Mouse (Mus musculus): ENCODE data around the gene Eef1akmt3.
"Not testable (repeated sequence)": the region's sequence is repeated elsewhere in the genome, so short reads cannot be mapped to it uniquely, and the experiment has no call there.

Gene Eef1akmt3

GRCm38 (mm10) chr10:127041274-127041766 is at the start of gene Eef1akmt3, which contains the start of gene Mettl1:
Gene Eef1akmt3, minus strand, starts transcription at chr10:127041513.
Gene Mettl1, plus strand, starts transcription at chr10:127041414.
- DNase-seq (ENCODE audit: inconsistent ontology term) = peak; percentile 72

- DNase-seq (ENCODE audit: inconsistent ontology term) = peak; percentile 70
Observed at GRCm38 (mm10) chr10:127090560-127091411, 49.5 kb upstream of the Eef1akmt3 start.

- no peak for DNase-seq (ENCODE audit: inconsistent ontology term)
Observed at GRCm38 (mm10) chr10:127085633-127086032, 44.3 kb upstream of the Eef1akmt3 start.

- no peak for DNase-seq (ENCODE audit: inconsistent ontology term)
Observed at GRCm38 (mm10) chr10:127085052-127085451, 43.7 kb upstream of the Eef1akmt3 start.

GRCm38 (mm10) chr10:127083915-127084306 is 42.6 kb upstream of the Eef1akmt3 start:
- no peak for DNase-seq (ENCODE audit: inconsistent ontology term)

- DNase-seq (ENCODE audit: inconsistent ontology term) = no peak
Observed at GRCm38 (mm10) chr10:127083292-127083914, 42.1 kb upstream of the Eef1akmt3 start.

GRCm38 (mm10) chr10:127081996-127082620 is 40.8 kb upstream of the Eef1akmt3 start:
- DNase-seq (ENCODE audit: inconsistent ontology term) = no peak

- no peak for DNase-seq (ENCODE audit: inconsistent ontology term)
Observed at GRCm38 (mm10) chr10:127080901-127081780, 39.8 kb upstream of the Eef1akmt3 start.

GRCm38 (mm10) chr10:127079665-127080391 is 38.5 kb upstream of the Eef1akmt3 start:
- DNase-seq (ENCODE audit: inconsistent ontology term) = no peak

GRCm38 (mm10) chr10:127078677-127079575 is 37.6 kb upstream of the Eef1akmt3 start:
- DNase-seq (ENCODE audit: inconsistent ontology term) = no peak

GRCm38 (mm10) chr10:127078001-127078676 is 36.8 kb upstream of the Eef1akmt3 start:
- DNase-seq (ENCODE audit: inconsistent ontology term) = no peak

GRCm38 (mm10) chr10:127077515-127077914 is 36.2 kb upstream of the Eef1akmt3 start:
- no peak for DNase-seq (ENCODE audit: inconsistent ontology term)

GRCm38 (mm10) chr10:127076082-127076481 is 34.8 kb upstream of the Eef1akmt3 start:
- DNase-seq (ENCODE audit: inconsistent ontology term) = no peak

GRCm38 (mm10) chr10:127075651-127076050 is 34.3 kb upstream of the Eef1akmt3 start:
- DNase-seq (ENCODE audit: inconsistent ontology term) = no peak

- no peak for DNase-seq (ENCODE audit: inconsistent ontology term)
Observed at GRCm38 (mm10) chr10:127075080-127075479, 33.8 kb upstream of the Eef1akmt3 start, which contains the start of gene Agap2. Gene Agap2, plus strand, starts transcription at chr10:127075284.

- DNase-seq (ENCODE audit: inconsistent ontology term) = no peak
Observed at GRCm38 (mm10) chr10:127073981-127074380, 32.7 kb upstream of the Eef1akmt3 start.

GRCm38 (mm10) chr10:127072969-127073368 is 31.7 kb upstream of the Eef1akmt3 start:
- not testable (repeated sequence) for DNase-seq (ENCODE audit: inconsistent ontology term)

- DNase-seq (ENCODE audit: inconsistent ontology term) = not testable (repeated sequence)
Observed at GRCm38 (mm10) chr10:127072270-127072669, 31.0 kb upstream of the Eef1akmt3 start.

GRCm38 (mm10) chr10:127071203-127071602 is 29.9 kb upstream of the Eef1akmt3 start:
- no peak for DNase-seq (ENCODE audit: inconsistent ontology term)
